Mouse (Mus musculus) lung, postnatal 0 days (tissue): ENCODE measurements around the gene Ncs1. TPM values are rescaled to one million over a fixed set of nuclear protein-coding genes. Genes with fewer than 3 reads are reported as not detected.

Experiments
- ATAC-seq: fragments of 200-750 bp; cut with Nextera tagmentation; 2 replicates; pipeline ENCODE4 v1.8.0; 2017; ENCODE audit warnings: moderate library complexity
- DNase-seq: peaks from one replicate; pipeline ENCODE4 v3.0.0-alpha.2; 2016; ENCODE audit warnings: low spot score
- H3K27ac ChIP-seq: fragments of 300-500 bp; sonication (generic); 2 replicates; pipeline ENCODE4 v1.5.1; 2014; ENCODE audit warnings: antibody characterized with exemption, mild to moderate bottlenecking, low read length, mixed read lengths
- H3K27me3 ChIP-seq: fragments of 300-500 bp; sonication (generic); replicated peaks from 2 replicates; pipeline ENCODE4 v1.6.1; 2014; ENCODE audit warnings: low read length, mixed read lengths; ENCODE audit not compliant: insufficient read depth
- H3K36me3 ChIP-seq: fragments of 300-500 bp; sonication (generic); 2 replicates; pipeline ENCODE4 v1.6.1; 2014; ENCODE audit warnings: low read length, mixed read lengths; ENCODE audit not compliant: insufficient read depth
- H3K4me1 ChIP-seq: fragments of 300-500 bp; sonication (generic); 2 replicates; pipeline ENCODE4 v1.6.1; 2014; ENCODE audit warnings: antibody characterized with exemption, low read depth, low read length, mixed read lengths; ENCODE audit not compliant: insufficient read depth
- H3K4me2 ChIP-seq: fragments of 300-500 bp; sonication (generic); replicated peaks from 2 replicates; pipeline ENCODE4 v1.6.1; 2014; ENCODE audit warnings: low read depth, mild to moderate bottlenecking, low read length, moderate library complexity, mixed read lengths
- H3K4me3 ChIP-seq: fragments of 300-500 bp; sonication (generic); 2 replicates; pipeline ENCODE4 v1.5.1; 2014; ENCODE audit warnings: low read depth, low read length
- H3K9ac ChIP-seq: fragments of 300-500 bp; sonication (generic); replicated peaks from 2 replicates; pipeline ENCODE4 v1.6.1; 2014; ENCODE audit warnings: low read depth, mild to moderate bottlenecking
- H3K9me3 ChIP-seq: fragments of 300-500 bp; sonication (generic); 2 replicates; pipeline ENCODE4 v1.6.1; 2016; ENCODE audit warnings: low read length, mixed read lengths
- CTCF ChIP-seq: IDR thresholded peaks from 2 replicates; pipeline ENCODE4 v1.5.1; 2016; ENCODE audit warnings: antibody characterized with exemption, mild to moderate bottlenecking
- EP300 ChIP-seq: IDR thresholded peaks from 2 replicates; pipeline ENCODE4 v1.6.1; 2016; ENCODE audit warnings: antibody characterized with exemption, mild to moderate bottlenecking, control low read depth
- WGBS: fragments of 180-500 bp; shearing (Covaris S2); extraction: QIAGEN DNeasy Blood & Tissue Kit; methylation state at CpG from one replicate; pipeline ENCODE4 v1.1.7; 2014; 5-methylcytosine and 5-hydroxymethylcytosine counted together
- polyA plus RNA-seq: library from polyadenylated mRNA; unstranded; fragments of >200 nt; fragmentation: Nextera tagmentation; extraction: Ambion mirVana; gene quantifications from 2 replicates; pipeline ENCODE4 v1.2.1, GENCODE M21; 2015

Gene Ncs1
- polyA plus RNA-seq, 1 experiment from 2014 or later: 3.8 TPM

DNA sequence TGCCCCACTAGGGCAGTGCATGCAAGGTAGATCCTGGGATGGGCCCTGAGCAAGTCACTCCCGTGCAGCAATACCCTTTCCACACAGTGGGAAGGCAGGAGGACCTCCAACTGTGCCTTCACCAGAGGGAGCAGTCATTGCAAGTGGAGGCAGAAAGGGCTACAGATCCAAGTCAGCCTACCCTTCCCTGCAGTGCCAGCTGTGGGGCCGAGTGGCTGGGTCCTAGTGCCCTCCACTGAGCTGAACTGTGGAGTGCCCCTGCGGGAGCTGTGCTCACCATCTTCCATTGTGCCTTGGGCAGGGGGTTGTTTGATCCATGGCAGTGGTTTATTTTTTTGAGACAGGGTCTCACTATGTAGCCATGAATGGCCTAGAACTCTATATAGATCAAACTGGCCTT is 34.4 kb upstream of the Ncs1 start:
- ATAC-seq (no peak), DNase-seq (no peak)
- 71% methylated on average over 3 of the region's 3 CpGs for WGBS
- H3K4me2 ChIP-seq: no peak overlapping the region
- H3K27ac ChIP-seq: no peak overlapping the region
- H3K4me1 ChIP-seq: no peaks in the 10 kb centered on the region
- H3K9me3 ChIP-seq: no peaks in the 10 kb centered on the region
- no peak overlapping the region for H3K9ac ChIP-seq
- peaks cover 31% of the 10 kb centered on the region; the same call in 1 of the 2 replicates for H3K36me3 ChIP-seq
- H3K4me3 ChIP-seq: no peak overlapping the region
- no peaks in the 10 kb centered on the region for H3K27me3 ChIP-seq
- TF ChIP-seq CTCF (no peak), EP300 (no peak)

DNA sequence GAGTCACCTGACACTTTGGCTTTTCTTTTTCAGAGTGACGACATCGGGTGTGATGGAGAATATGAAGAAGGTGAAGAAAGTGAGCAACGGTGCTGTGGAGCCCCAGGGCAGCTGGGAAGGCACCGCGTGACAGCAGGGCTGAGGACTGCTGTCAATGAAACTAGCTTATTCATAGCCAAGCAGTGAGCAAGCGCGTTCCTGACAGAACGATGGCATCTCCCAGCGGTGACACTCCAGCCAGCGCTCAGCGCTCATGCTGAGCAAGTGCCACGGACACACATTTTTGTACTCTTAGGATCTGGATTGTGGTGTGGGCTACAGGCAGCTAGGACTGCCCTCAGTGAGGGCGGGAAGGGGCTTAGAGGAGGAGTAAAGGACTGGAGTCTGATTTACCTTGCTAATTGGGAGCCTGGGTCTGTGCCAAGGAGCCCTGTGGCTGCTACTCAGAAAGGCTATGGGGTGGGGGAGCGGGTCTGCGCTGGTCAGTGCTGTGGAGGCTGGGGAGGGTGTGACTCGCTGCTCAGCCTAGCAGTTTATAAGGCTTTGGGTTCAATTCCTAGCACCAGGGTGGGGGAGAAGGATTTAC is 31.3 kb upstream of the Ncs1 start:
- H3K4me3 ChIP-seq: no peak overlapping the region
- no peaks in the 10 kb centered on the region for H3K9me3 ChIP-seq
- H3K4me2 ChIP-seq: no peak overlapping the region
- TF ChIP-seq CTCF (no peak), EP300 (no peak)
- H3K9ac ChIP-seq: no peak overlapping the region
- peaks cover 19% of the 10 kb centered on the region; the same call in 1 of the 2 replicates for H3K36me3 ChIP-seq
- no peak for ATAC-seq
- 85% methylated on average over 16 of the region's 16 CpGs for whole genome bisulfite sequencing
- no peak for DNase-seq
- no peak overlapping the region for H3K27ac ChIP-seq
- no peaks in the 10 kb centered on the region for H3K4me1 ChIP-seq
- H3K27me3 ChIP-seq: no peaks in the 10 kb centered on the region

DNA sequence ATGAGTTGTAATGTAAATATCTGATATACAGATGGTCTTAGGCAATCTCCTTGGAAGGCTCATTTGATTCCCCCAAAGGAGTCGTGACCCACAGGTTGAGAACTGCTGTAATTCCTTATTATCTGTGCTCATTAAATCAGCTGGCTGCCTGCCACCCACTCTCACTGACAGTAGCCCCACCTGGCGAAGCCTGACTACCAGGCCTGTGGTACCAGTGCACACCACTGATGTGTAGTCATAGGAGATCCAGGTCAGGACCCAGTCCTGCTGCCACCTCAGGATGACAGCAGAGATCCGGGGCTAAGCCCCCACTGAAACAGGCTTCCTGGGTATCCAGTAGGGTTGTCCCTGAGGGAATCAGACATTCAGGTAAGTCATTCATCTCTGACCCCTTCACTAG is 27.0 kb upstream of the Ncs1 start:
- 81% methylated on average over 3 of the region's 3 CpGs for WGBS
- no peak for TF ChIP-seq EP300
- no peak for TF ChIP-seq CTCF
- ATAC-seq (no peak), DNase-seq (no peak)
- Histone ChIP-seq H3K27me3 (no peaks in the 10 kb centered on the region), H3K4me1 (no peaks in the 10 kb centered on the region), H3K27ac (no peak overlapping the region), H3K9me3 (no peaks in the 10 kb centered on the region), H3K4me3 (no peak overlapping the region), H3K4me2 (no peak overlapping the region), H3K36me3 (peaks cover 5% of the 10 kb centered on the region; the same call in 1 of the 2 replicates), H3K9ac (no peak overlapping the region)

DNA sequence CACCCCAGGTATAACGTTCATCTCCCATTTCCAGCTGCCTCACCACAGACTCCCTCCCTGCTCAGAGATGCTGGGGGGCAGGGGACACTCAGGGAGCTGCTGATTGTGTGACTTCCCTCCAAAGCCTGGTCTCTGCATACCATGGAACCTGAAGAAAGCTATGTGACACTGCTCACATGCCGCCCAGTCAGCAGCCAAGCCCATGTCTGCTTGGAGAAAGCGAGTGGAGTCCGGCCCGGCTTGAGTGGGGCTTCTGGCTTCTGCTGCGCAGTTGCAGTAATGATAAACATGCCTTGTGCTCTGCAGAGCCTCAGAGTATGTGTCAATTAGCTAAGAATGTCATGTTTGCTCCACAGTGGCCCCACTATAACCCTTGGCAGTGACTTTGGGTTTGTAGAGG is 26.2 kb upstream of the Ncs1 start:
- DNase-seq: no peak
- TF ChIP-seq EP300: no peak
- TF ChIP-seq CTCF: no peak
- no peak overlapping the region for H3K9ac ChIP-seq
- H3K4me1 ChIP-seq: no peaks in the 10 kb centered on the region
- H3K4me3 ChIP-seq: no peak overlapping the region
- WGBS: 63% methylated on average over 6 of the region's 6 CpGs
- H3K27me3 ChIP-seq: no peaks in the 10 kb centered on the region
- H3K36me3 ChIP-seq: 0 out of 2 replicates have a peak, but pooled peaks cover under 1% of the 10 kb centered on the region
- no peak overlapping the region for H3K27ac ChIP-seq
- no peak for ATAC-seq
- H3K9me3 ChIP-seq: no peaks in the 10 kb centered on the region
- H3K4me2 ChIP-seq: no peak overlapping the region

DNA sequence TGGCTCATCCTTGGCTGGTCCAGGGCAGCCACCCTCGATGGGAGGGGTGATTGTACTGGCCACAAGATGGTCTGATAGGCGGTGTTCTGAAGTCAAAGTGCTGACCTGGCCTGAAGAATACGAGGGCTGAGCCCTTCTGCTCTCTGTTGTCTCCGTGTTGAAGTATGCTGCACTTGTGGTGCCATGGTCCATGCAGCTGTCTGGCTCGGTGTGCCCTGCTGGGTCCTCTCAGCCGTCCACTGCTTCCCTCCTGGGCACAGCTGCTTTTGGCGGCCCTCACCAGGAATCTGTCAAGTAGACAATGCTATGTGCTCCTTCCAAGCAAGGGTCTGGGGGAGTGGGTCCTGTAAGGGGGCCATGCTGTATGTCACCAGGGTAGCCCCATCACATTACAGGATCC is 24.8 kb upstream of the Ncs1 start:
- DNase-seq: no peak
- no peak overlapping the region for H3K9ac ChIP-seq
- no peaks in the 10 kb centered on the region for H3K36me3 ChIP-seq
- H3K27me3 ChIP-seq: no peaks in the 10 kb centered on the region
- ATAC-seq: no peak
- no peaks in the 10 kb centered on the region for H3K4me1 ChIP-seq
- H3K9me3 ChIP-seq: no peaks in the 10 kb centered on the region
- no peak for TF ChIP-seq EP300
- no peak for TF ChIP-seq CTCF
- H3K4me2 ChIP-seq: no peak overlapping the region
- H3K27ac ChIP-seq: no peak overlapping the region
- WGBS: 58% methylated on average over 7 of the region's 7 CpGs
- H3K4me3 ChIP-seq: no peak overlapping the region

DNA sequence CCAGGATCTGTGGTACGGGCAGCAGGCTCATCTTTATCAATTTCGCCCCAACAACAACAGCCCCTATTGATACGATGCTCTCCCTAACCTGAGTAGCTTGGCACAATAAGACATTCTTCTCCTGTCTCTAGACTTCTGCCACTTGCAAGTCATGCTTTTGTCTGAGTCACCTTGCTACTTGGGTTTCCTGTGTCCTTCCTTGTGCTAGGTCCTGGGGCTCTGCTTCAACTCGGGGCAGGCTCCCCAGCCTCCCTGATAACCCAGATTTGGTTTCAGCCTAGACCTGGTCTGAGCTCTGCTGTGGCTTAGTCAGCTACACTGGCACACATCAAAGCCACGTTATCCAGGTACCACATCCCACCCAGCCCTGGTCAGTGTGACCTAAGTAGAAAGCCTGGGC is 24.0 kb upstream of the Ncs1 start:
- no peaks in the 10 kb centered on the region for H3K4me1 ChIP-seq
- DNase-seq (no peak), ATAC-seq (no peak)
- H3K4me3 ChIP-seq: no peak overlapping the region
- no peak overlapping the region for H3K4me2 ChIP-seq
- no peaks in the 10 kb centered on the region for H3K36me3 ChIP-seq
- H3K9me3 ChIP-seq: no peaks in the 10 kb centered on the region
- TF ChIP-seq CTCF: no peak
- TF ChIP-seq EP300: no peak
- no peak overlapping the region for H3K27ac ChIP-seq
- H3K9ac ChIP-seq: no peak overlapping the region
- WGBS: 77% methylated on average over 5 of the region's 5 CpGs
- no peaks in the 10 kb centered on the region for H3K27me3 ChIP-seq

DNA sequence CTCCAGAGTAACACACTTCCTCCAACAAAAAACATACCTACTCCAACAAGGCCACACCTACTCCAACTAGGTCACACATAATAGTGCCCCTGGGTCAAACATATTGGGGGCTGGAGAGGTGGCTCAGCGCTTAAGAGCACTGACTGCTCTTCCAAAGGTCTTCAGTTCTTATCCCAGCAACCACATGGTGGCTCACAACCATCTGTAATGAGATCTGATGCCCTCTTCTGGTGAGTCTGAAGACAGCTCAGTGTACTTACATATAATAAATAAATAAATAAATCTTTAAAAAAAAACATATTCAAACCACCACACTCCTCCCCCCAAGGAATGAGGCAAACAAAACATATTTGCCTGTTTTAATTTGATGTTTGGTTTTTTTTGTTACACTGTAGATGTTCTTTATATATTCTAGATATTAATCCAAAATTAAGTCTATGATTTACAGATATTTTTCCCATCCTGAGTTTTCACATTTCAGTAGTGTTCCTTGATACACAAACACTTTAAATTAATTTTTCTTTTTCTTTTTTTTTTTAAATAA is 16.8 kb upstream of the Ncs1 start:
- Histone ChIP-seq H3K27me3 (no peaks in the 10 kb centered on the region), H3K4me3 (no peak overlapping the region), H3K4me2 (no peak overlapping the region), H3K4me1 (no peaks in the 10 kb centered on the region), H3K9ac (no peak overlapping the region), H3K36me3 (no peaks in the 10 kb centered on the region), H3K27ac (no peak overlapping the region), H3K9me3 (no peaks in the 10 kb centered on the region)
- WGBS: 57% methylated on average over 1 of the region's 1 CpGs
- TF ChIP-seq CTCF (0 out of 2 replicates have a peak, but pooled peaks have one; percentile 9), EP300 (no peak)
- ATAC-seq: no peak
- DNase-seq: no peak
